Mouse (Mus musculus) CH12.LX (cell line): ENCODE data around the gene D630023F18Rik. TPM values are rescaled to one million over a fixed set of nuclear protein-coding genes. Genes with fewer than 3 reads are reported as not detected.

Experiments used
- DNase-seq: peaks from one replicate; pipeline ENCODE4 v3.0.0-alpha.2; 2013; ENCODE audit errors: extremely low read depth
- H3K27ac ChIP-seq: 2 replicates; pipeline ENCODE4 v1.5.1; 2012; ENCODE audit warnings: low read depth, mild to moderate bottlenecking, control low read depth, moderate library complexity; ENCODE audit not compliant: insufficient read depth
- H3K27me3 ChIP-seq: replicated peaks from 2 replicates; pipeline ENCODE3; 2012; ENCODE audit warnings: inconsistent platforms
- H3K36me3 ChIP-seq, 2 experiments: replicated peaks in 1 of 2; 2 replicates each; pipeline versions ENCODE3 to v1.6.1; 2012; ENCODE audit warnings: inconsistent platforms in 1 of 2, low read length in 1 of 2, mild to moderate bottlenecking in 1 of 2, mixed read lengths in 1 of 2, moderate library complexity in 1 of 2; ENCODE audit not compliant: control insufficient read depth in 1 of 2, insufficient read depth in 1 of 2
- H3K4me1 ChIP-seq, 2 experiments: 2 replicates each; pipeline ENCODE4 v1.6.1; 2012; ENCODE audit warnings: inconsistent platforms in 1 of 2, moderate library complexity in 1 of 2; ENCODE audit not compliant: insufficient read depth in 2 of 2, control insufficient read depth in 1 of 2
- H3K4me2 ChIP-seq: 2 replicates; pipeline ENCODE4 v1.6.1; 2012; ENCODE audit warnings: low read depth, mild to moderate bottlenecking, control low read depth; ENCODE audit not compliant: poor library complexity, insufficient read depth, severe bottlenecking
- H3K4me3 ChIP-seq, 3 experiments: fragments of 150-350 bp in 1 of 3; sonication (generic) in 1 of 3; replicated peaks in 1 of 3; 2 replicates each; pipeline versions ENCODE3 to v1.5.1; 2011 to 2012; ENCODE audit warnings: low read depth in 2 of 3, low read length in 2 of 3, mild to moderate bottlenecking in 2 of 3, moderate library complexity in 2 of 3, control low read depth in 1 of 3, improper control_type of control experiment in 1 of 3, inconsistent platforms in 1 of 3, mixed read lengths in 1 of 3; ENCODE audit not compliant: poor library complexity in 1 of 3
- H3K79me2 ChIP-seq: replicated peaks from 2 replicates; pipeline ENCODE4 v1.6.1; 2012; ENCODE audit warnings: mild to moderate bottlenecking, moderate library complexity; ENCODE audit not compliant: control insufficient read depth, poor library complexity, insufficient read depth, severe bottlenecking; ENCODE audit errors: extremely low read depth
- H3K9ac ChIP-seq: 2 replicates; pipeline ENCODE4 v1.6.1; 2012; ENCODE audit warnings: low read depth, mild to moderate bottlenecking, control low read depth, moderate library complexity; ENCODE audit not compliant: insufficient read depth
- H3K9me3 ChIP-seq: replicated peaks from 2 replicates; pipeline ENCODE3; 2012; ENCODE audit warnings: low read length, inconsistent platforms, mixed read lengths
- BHLHE40 ChIP-seq: IDR thresholded peaks from 2 replicates; pipeline ENCODE4 v1.6.1; 2011; ENCODE audit warnings: mild to moderate bottlenecking, low read depth, low read length, improper control_type of control experiment
- CHD1 ChIP-seq: IDR thresholded peaks from 2 replicates; pipeline ENCODE4 v1.6.1; 2012; ENCODE audit warnings: low read depth, low read length, improper control_type of control experiment, inconsistent platforms
- CTCF ChIP-seq, 2 experiments: IDR thresholded peaks in 1 of 2; conservative IDR thresholded peaks in 1 of 2; 2 replicates each; pipeline ENCODE4 v1.5.1; 2011 to 2012; ENCODE audit warnings: low read depth in 2 of 2, low read length in 2 of 2, improper control_type of control experiment in 1 of 2, inconsistent platforms in 1 of 2, mild to moderate bottlenecking in 1 of 2, moderate library complexity in 1 of 2
- ETS1 ChIP-seq: conservative IDR thresholded peaks from 2 replicates; pipeline ENCODE4 v1.6.1; 2012; ENCODE audit warnings: low read depth, mild to moderate bottlenecking, inconsistent platforms, low read length, improper control_type of control experiment, moderate library complexity
- GABPA ChIP-seq: IDR thresholded peaks from 2 replicates; pipeline ENCODE4 v1.6.1; 2012; ENCODE audit warnings: low read depth, low read length, improper control_type of control experiment, inconsistent platforms; ENCODE audit not compliant: insufficient replicate concordance
- HCFC1 ChIP-seq: IDR thresholded peaks from 2 replicates; pipeline ENCODE4 v1.6.1; 2012; ENCODE audit warnings: low read depth, mild to moderate bottlenecking, inconsistent platforms, low read length, improper control_type of control experiment
- JUN ChIP-seq: IDR thresholded peaks from 2 replicates; pipeline ENCODE4 v1.6.1; 2011; ENCODE audit warnings: low read depth, mild to moderate bottlenecking, low read length, improper control_type of control experiment, moderate library complexity; ENCODE audit not compliant: insufficient read depth
- JUND ChIP-seq: conservative IDR thresholded peaks from 2 replicates; pipeline ENCODE4 v1.6.1; 2011; ENCODE audit warnings: low read depth, low read length, improper control_type of control experiment
- KAT2A ChIP-seq: IDR thresholded peaks from 2 replicates; pipeline ENCODE4 v1.6.1; 2012; ENCODE audit warnings: low read length, improper control_type of control experiment, inconsistent platforms; ENCODE audit not compliant: insufficient replicate concordance
- MAFK ChIP-seq: IDR thresholded peaks from 2 replicates; pipeline ENCODE4 v1.6.1; 2011; ENCODE audit warnings: low read length, improper control_type of control experiment; ENCODE audit not compliant: insufficient replicate concordance
- MAX ChIP-seq: IDR thresholded peaks from 2 replicates; pipeline ENCODE4 v1.6.1; 2011; ENCODE audit warnings: low read length, improper control_type of control experiment
- MEF2A ChIP-seq: IDR thresholded peaks from 2 replicates; pipeline ENCODE4 v1.6.1; 2014; ENCODE audit warnings: low read depth, mild to moderate bottlenecking, inconsistent platforms, low read length, improper control_type of control experiment, borderline replicate concordance
- NELFE ChIP-seq: IDR thresholded peaks from 2 replicates; pipeline ENCODE4 v1.6.1; 2011; ENCODE audit warnings: low read depth, low read length, improper control_type of control experiment
- NRF1 ChIP-seq: IDR thresholded peaks from 2 replicates; pipeline ENCODE4 v1.6.1; 2014; ENCODE audit warnings: low read depth, mild to moderate bottlenecking, inconsistent platforms, low read length, improper control_type of control experiment, moderate library complexity
- PAX5 ChIP-seq: IDR thresholded peaks from 2 replicates; pipeline ENCODE4 v1.6.1; 2012; ENCODE audit warnings: low read length, inconsistent platforms, mixed read lengths
- POLR2AphosphoS2 ChIP-seq: IDR thresholded peaks from 2 replicates; pipeline ENCODE4 v1.6.1; 2011; ENCODE audit warnings: low read depth, low read length, improper control_type of control experiment
- RAD21 ChIP-seq: IDR thresholded peaks from 2 replicates; pipeline ENCODE4 v1.6.1; 2011; ENCODE audit warnings: low read depth, mild to moderate bottlenecking, low read length, improper control_type of control experiment, moderate library complexity
- RCOR1 ChIP-seq: conservative IDR thresholded peaks from 2 replicates; pipeline ENCODE4 v1.6.1; 2012; ENCODE audit warnings: low read depth, mild to moderate bottlenecking, inconsistent platforms, low read length, improper control_type of control experiment
- SIN3A ChIP-seq: IDR thresholded peaks from 2 replicates; pipeline ENCODE4 v1.6.1; 2012; ENCODE audit warnings: low read length, improper control_type of control experiment, inconsistent platforms
- SMC3 ChIP-seq: IDR thresholded peaks from 2 replicates; pipeline ENCODE4 v1.6.1; 2011; ENCODE audit warnings: low read depth, low read length, improper control_type of control experiment
- TBP ChIP-seq: conservative IDR thresholded peaks from 2 replicates; pipeline ENCODE4 v1.6.1; 2011; ENCODE audit warnings: low read depth, low read length, improper control_type of control experiment
- UBTF ChIP-seq: IDR thresholded peaks from 2 replicates; pipeline ENCODE4 v1.6.1; 2012; ENCODE audit warnings: low read depth, mild to moderate bottlenecking, inconsistent platforms, low read length, improper control_type of control experiment, moderate library complexity
- ZC3H11A ChIP-seq: IDR thresholded peaks from 2 replicates; pipeline ENCODE4 v1.6.1; 2012; ENCODE audit warnings: low read depth, mild to moderate bottlenecking, inconsistent platforms, low read length, improper control_type of control experiment
- ZKSCAN1 ChIP-seq: IDR thresholded peaks from 2 replicates; pipeline ENCODE4 v1.6.1; 2012; ENCODE audit warnings: low read depth, inconsistent platforms, low read length, improper control_type of control experiment, borderline replicate concordance
- dilution Hi-C: fragments of 300-500 bp; cut with MboI; formaldehyde crosslinking; loops from 2 replicates; pipeline ENCODE4 v1.14.3; 2020; ENCODE audit warnings: low sequenced_read_pairs; ENCODE audit not compliant: extremely low pct_unique_long_range_greater_than_20kb, extremely low pct_ligation_motif_present
- in situ Hi-C: fragments of 300-500 bp; cut with MboI; formaldehyde crosslinking; loops from 3 replicates; pipeline ENCODE4 v1.14.3; 2019; ENCODE audit warnings: low sequenced_read_pairs, low pct_ligation_motif_present, low pct_unique_long_range_greater_than_20kb, mixed read lengths
- polyA plus RNA-seq: library from polyadenylated mRNA; unstranded; fragments of >175 nt; gene quantifications from 2 replicates; pipeline ENCODE4 v1.2.1, GENCODE M21; 2012; ENCODE audit warnings: low read depth; ENCODE audit not compliant: insufficient read length
- total RNA-seq, 2 experiments: library from RNA; depleted of rRNA; stranded (reverse); fragments of 300-350 nt in 1 of 2; fragments of >200 nt in 1 of 2; gene quantifications; 2 replicates each; pipeline ENCODE4 v1.2.3; 2012 to 2014

Gene D630023F18Rik
- total and polyA plus RNA-seq, 3 experiments, result 0.13 to 0.17 TPM; not detected in 1

DNA sequence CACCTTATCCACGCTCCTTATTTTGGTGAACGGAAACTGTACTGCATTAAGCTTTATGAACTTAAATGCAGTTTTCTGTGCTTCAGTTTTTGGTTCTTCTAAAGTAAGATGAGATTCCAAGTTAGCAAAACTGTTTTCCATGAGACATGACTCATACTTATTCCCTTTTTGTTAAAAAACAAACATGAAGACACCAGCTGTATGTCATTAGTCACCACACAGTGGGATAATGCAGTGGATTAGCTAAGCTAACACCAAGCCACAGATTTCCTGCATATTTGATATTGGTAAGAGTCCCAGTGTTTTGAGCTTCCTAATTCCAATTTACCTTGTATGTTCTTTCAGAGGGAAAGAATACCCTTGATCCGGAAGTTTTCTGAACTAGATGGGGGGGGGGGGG, 31.4 kb downstream of the D630023F18Rik start:
- H3K4me1 ChIP-seq, result no peaks in the 10 kb centered on the region
- no peaks in the 10 kb centered on the region for H3K36me3 ChIP-seq
- no peak overlapping the region for H3K4me2 ChIP-seq
- no peak overlapping the region for H3K9ac ChIP-seq
- dilution Hi-C loops (no loop called here), in situ Hi-C loops (no loop called here)
- no peaks in the 10 kb centered on the region for H3K79me2 ChIP-seq
- no peaks in the 10 kb centered on the region for H3K9me3 ChIP-seq
- no peak overlapping the region for H3K4me3 ChIP-seq
- TF ChIP-seq SIN3A (no peak), RCOR1 (no peak), ZC3H11A (no peak), UBTF (no peak), SMC3 (no peak), KAT2A (no peak), MAFK (no peak), CTCF (conservative IDR thresholded peaks at IDR 0.05 in 1 of 2, IDR thresholded peaks at IDR 0.05 in 1 of 2; ENCODE audit: low read depth in 2 of 2, low read length in 2 of 2) (no peak), PAX5 (no peak), TBP (no peak), JUN (no peak), ETS1 (no peak), MAX (no peak), GABPA (no peak), CHD1 (no peak)
- DNase-seq, result no peak
- H3K27me3 ChIP-seq, result no peaks in the 10 kb centered on the region
- H3K27ac ChIP-seq, result no peak overlapping the region

DNA sequence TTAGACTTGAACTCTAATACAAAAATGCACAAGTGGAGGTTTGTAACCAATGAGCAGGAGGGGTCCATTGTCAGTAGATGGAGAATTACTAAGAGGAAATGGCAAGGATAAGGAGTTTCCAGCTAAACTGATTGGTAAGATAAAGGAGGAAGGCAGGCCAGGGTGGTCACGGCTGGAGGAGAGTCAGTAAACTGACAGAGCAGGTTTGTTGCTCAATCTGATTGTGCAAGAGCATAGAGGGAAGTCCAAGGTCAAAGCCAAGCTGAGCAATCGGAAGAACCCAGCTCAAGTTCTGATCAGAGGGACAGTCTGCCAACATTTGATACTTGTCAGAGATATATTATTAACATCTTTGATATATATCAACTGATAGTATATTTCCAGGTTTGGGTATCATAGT, 32.6 kb downstream of the D630023F18Rik start:
- Histone ChIP-seq H3K4me2 (no peak overlapping the region), H3K4me1 (no peaks in the 10 kb centered on the region), H3K9ac (no peak overlapping the region), H3K36me3 (no peaks in the 10 kb centered on the region), H3K79me2 (no peaks in the 10 kb centered on the region), H3K4me3 (no peak overlapping the region), H3K27me3 (no peaks in the 10 kb centered on the region), H3K27ac (no peak overlapping the region), H3K9me3 (no peaks in the 10 kb centered on the region)
- in situ Hi-C loops, result no loop called here
- dilution Hi-C loops, result no loop called here
- DNase-seq, result no peak
- TF ChIP-seq HCFC1, result no peak
- TF ChIP-seq NRF1, result no peak
- no peak for TF ChIP-seq MAX
- no peak for TF ChIP-seq PAX5
- TF ChIP-seq MEF2A, result no peak
- no peak for TF ChIP-seq NELFE
- TF ChIP-seq POLR2AphosphoS2, result no peak
- TF ChIP-seq JUND, result no peak
- no peak for TF ChIP-seq ZKSCAN1
- no peak for TF ChIP-seq RAD21
- no peak for TF ChIP-seq KAT2A
- TF ChIP-seq BHLHE40, result no peak
- no peak for TF ChIP-seq ETS1
